Mouse (Mus musculus): ENCODE data around the gene Cd274. TPM values are rescaled to one million over a fixed set of nuclear protein-coding genes. Genes with fewer than 3 reads are reported as not detected.
"Not testable (repeated sequence)": the region's sequence is repeated elsewhere in the genome, so short reads cannot be mapped to it uniquely, and the experiment has no call there.

Cd274 gene
- polyA plus RNA-seq, 1 experiment from 2014 or later, result 1.0 TPM

DNA sequence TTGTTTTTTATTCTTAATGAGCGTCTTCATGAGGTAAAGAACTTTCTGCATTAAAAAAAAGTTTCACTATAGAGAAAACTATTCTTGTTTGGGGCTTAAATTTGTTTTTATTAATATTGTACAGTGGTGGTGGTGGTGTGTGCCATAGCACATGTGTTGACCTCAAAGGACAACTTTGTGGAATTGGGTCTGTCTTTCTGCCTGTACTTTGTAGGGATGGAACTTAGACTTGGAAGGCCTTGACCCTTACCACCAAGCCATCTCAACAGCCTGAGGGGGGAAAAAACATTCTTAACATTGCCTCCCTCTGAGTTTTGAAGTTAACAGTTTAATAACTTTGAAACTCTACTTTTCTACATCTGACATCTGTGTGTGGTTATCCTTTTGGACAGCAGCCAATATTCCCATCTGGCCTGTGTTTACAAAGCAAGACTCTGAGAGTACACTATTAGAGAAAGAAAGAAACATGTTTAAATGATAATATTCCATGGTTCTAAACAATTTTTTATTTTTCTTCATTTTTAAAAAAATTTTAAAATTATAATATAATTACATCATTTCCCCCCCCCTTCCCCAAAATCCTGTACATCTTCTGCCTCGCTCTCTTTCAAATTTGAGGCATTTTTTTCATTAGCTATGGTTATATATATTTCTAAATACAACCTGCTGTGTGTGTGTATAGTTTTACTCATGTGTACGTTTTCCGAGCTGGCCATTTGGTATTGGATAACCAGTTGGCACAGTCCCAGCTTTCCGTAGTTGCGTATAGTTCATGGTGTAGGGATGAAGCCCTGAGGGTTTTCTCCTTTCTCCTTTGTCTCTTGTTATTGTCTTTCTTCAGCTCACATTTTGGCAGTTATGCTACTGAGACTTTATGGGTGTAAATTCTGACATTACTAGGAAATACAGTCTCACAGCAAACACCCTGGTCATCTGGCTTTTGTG lies 45.5 kb downstream of the Cd274 start:
- 68% methylated on average over 6 of the region's 6 CpGs for WGBS (ENCODE audit: insufficient replicate concordance)
- no peak overlapping the region for H3K9ac ChIP-seq (ENCODE audit: low read depth, low read length)
- ATAC-seq (ENCODE audit: low read depth), result no peak
- no peaks in the 10 kb centered on the region for H3K9me3 ChIP-seq (replicated peaks; ENCODE audit: control insufficient read depth, low read length)
- H3K27me3 ChIP-seq (ENCODE audit: control insufficient read depth, insufficient read depth, low read depth, low read length), result no peaks in the 10 kb centered on the region
- H3K4me1 ChIP-seq (ENCODE audit: control insufficient read depth, low read depth, low read length), result no peaks in the 10 kb centered on the region
- H3K4me3 ChIP-seq (ENCODE audit: low read depth, low read length), result no peak overlapping the region
- H3K36me3 ChIP-seq (ENCODE audit: control insufficient read depth, insufficient read depth), result no peaks in the 10 kb centered on the region
- no peak overlapping the region for H3K27ac ChIP-seq (ENCODE audit: low read length)
- H3K4me2 ChIP-seq (ENCODE audit: low read depth, low read length), result no peak overlapping the region

DNA sequence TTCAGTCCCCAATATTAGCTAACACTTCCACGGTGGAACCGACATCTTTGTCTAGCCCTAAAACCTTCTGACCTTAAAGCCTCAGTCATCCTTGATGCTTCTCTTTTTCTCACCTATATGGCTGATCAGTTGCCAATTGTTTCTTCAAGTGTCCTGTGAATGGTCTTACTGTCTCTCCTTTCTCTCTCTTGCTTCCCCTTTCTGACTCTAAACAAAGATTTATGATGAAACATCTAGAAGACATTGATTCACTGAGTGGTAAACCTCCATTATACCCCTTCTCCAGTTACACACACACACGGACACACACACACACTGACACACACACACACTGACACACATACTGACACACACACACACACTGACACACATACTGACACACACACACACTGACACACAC lies 47.3 kb downstream of the Cd274 start:
- Histone ChIP-seq H3K36me3 (ENCODE audit: control insufficient read depth, insufficient read depth) (no peaks in the 10 kb centered on the region), H3K9ac (ENCODE audit: low read depth, low read length) (no peak overlapping the region), H3K4me1 (ENCODE audit: control insufficient read depth, low read depth, low read length) (peaks cover 6% of the 10 kb centered on the region), H3K4me3 (ENCODE audit: low read depth, low read length) (no peak overlapping the region), H3K9me3 (replicated peaks; ENCODE audit: control insufficient read depth, low read length) (no peaks in the 10 kb centered on the region), H3K27ac (ENCODE audit: low read length) (no peak overlapping the region), H3K27me3 (ENCODE audit: control insufficient read depth, insufficient read depth, low read depth, low read length) (no peaks in the 10 kb centered on the region), H3K4me2 (ENCODE audit: low read depth, low read length) (no peak overlapping the region)
- no peak for ATAC-seq (ENCODE audit: low read depth)
- 61% methylated on average over 3 of the region's 3 CpGs for WGBS (ENCODE audit: insufficient replicate concordance)

DNA sequence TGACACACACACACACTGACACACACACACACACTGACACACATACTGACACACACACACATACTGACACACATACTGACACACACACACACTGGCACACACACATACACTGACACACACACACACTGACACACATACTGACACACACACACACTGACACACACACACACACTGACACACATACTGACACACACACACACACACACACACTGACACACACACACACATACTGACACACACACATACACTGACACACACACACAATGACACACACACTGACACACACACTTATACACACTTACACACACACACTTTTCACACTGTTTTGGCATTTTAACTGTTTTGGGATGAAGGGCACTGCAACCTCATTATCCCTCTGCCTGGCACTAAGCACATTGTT lies 47.7 kb downstream of the Cd274 start:
- not testable (repeated sequence) for H3K27ac ChIP-seq (ENCODE audit: low read length); H3K4me1 ChIP-seq (ENCODE audit: control insufficient read depth, low read depth, low read length)

GRCm38 (mm10) chr19:29416393-29416902 lies 49.2 kb downstream of the Cd274 start:
- no peak for ATAC-seq (ENCODE audit: low read depth)
- Histone ChIP-seq H3K9ac (ENCODE audit: low read depth, low read length) (no peak overlapping the region), H3K36me3 (ENCODE audit: control insufficient read depth, insufficient read depth) (no peaks in the 10 kb centered on the region), H3K9me3 (replicated peaks; ENCODE audit: control insufficient read depth, low read length) (no peaks in the 10 kb centered on the region), H3K4me1 (ENCODE audit: control insufficient read depth, low read depth, low read length) (peaks cover 6% of the 10 kb centered on the region), H3K27me3 (ENCODE audit: control insufficient read depth, insufficient read depth, low read depth, low read length) (no peaks in the 10 kb centered on the region), H3K4me3 (ENCODE audit: low read depth, low read length) (no peak overlapping the region), H3K27ac (ENCODE audit: low read length) (no peak overlapping the region), H3K4me2 (ENCODE audit: low read depth, low read length) (no peak overlapping the region)
- 24% methylated on average over 3 of the region's 3 CpGs for WGBS (ENCODE audit: insufficient replicate concordance)

More for the DNA sequence above, 47.7 kb downstream of the Cd274 start:
- not testable (repeated sequence) for H3K9me3 ChIP-seq (replicated peaks; ENCODE audit: control insufficient read depth, low read length); H3K4me3 ChIP-seq (ENCODE audit: low read depth, low read length); ATAC-seq (ENCODE audit: low read depth); H3K4me2 ChIP-seq (ENCODE audit: low read depth, low read length); H3K9ac ChIP-seq (ENCODE audit: low read depth, low read length); H3K36me3 ChIP-seq (ENCODE audit: control insufficient read depth, insufficient read depth); H3K27me3 ChIP-seq (ENCODE audit: control insufficient read depth, insufficient read depth, low read depth, low read length)

GRCm38 (mm10) chr19:29417188-29417587 lies 49.9 kb downstream of the Cd274 start:
- Histone ChIP-seq H3K4me3 (ENCODE audit: low read depth, low read length) (no peak overlapping the region), H3K27ac (ENCODE audit: low read length) (no peak overlapping the region)
- no peak for ATAC-seq (ENCODE audit: low read depth)

DNA sequence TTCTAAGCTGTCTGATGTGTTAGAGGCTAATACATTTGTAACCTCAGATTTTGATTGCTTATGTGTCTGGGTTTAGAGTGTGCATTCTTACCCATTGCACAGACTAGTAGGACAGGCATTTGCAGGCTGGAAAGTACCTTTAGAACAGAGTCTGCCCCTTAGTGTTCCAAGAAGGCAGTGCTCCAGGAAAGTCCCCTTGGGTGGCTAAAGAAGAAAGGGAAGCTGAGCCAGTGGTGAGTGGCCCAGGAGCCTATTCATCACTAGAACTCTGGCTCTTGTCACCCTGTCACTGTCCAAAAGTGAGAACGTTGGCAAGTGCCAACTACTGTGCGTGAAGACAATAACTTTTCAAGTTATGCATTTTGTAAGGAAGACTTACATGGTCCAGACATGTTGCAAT lies 50.6 kb downstream of the Cd274 start:
- 16% methylated on average over 2 of the region's 2 CpGs for WGBS (ENCODE audit: insufficient replicate concordance)
- Histone ChIP-seq H3K36me3 (ENCODE audit: control insufficient read depth, insufficient read depth) (no peaks in the 10 kb centered on the region), H3K9ac (ENCODE audit: low read depth, low read length) (no peak overlapping the region), H3K4me2 (ENCODE audit: low read depth, low read length) (no peak overlapping the region), H3K27me3 (ENCODE audit: control insufficient read depth, insufficient read depth, low read depth, low read length) (no peaks in the 10 kb centered on the region), H3K4me3 (ENCODE audit: low read depth, low read length) (no peak overlapping the region), H3K4me1 (ENCODE audit: control insufficient read depth, low read depth, low read length) (peaks cover 6% of the 10 kb centered on the region), H3K27ac (ENCODE audit: low read length) (no peak overlapping the region), H3K9me3 (replicated peaks; ENCODE audit: control insufficient read depth, low read length) (no peaks in the 10 kb centered on the region)
- ATAC-seq (ENCODE audit: low read depth), result no peak

More at GRCm38 (mm10) chr19:29417188-29417587, 49.9 kb downstream of the Cd274 start:
- Histone ChIP-seq H3K9me3 (replicated peaks; ENCODE audit: control insufficient read depth, low read length) (no peaks in the 10 kb centered on the region), H3K36me3 (ENCODE audit: control insufficient read depth, insufficient read depth) (no peaks in the 10 kb centered on the region), H3K9ac (ENCODE audit: low read depth, low read length) (no peak overlapping the region), H3K4me2 (ENCODE audit: low read depth, low read length) (no peak overlapping the region), H3K27me3 (ENCODE audit: control insufficient read depth, insufficient read depth, low read depth, low read length) (no peaks in the 10 kb centered on the region), H3K4me1 (ENCODE audit: control insufficient read depth, low read depth, low read length) (peaks cover 6% of the 10 kb centered on the region)
- 20% methylated on average over 2 of the region's 2 CpGs for whole genome bisulfite sequencing (ENCODE audit: insufficient replicate concordance)

- no peaks in the 10 kb centered on the region for H3K27me3 ChIP-seq (ENCODE audit: control insufficient read depth, insufficient read depth, low read depth, low read length)
- 4% methylated on average over 9 of the region's 9 CpGs for WGBS (ENCODE audit: insufficient replicate concordance)
- no peak overlapping the region for H3K9ac ChIP-seq (ENCODE audit: low read depth, low read length)
- peak overlapping the region; percentile 6; the same call in 1 of the 2 replicates for H3K4me2 ChIP-seq (ENCODE audit: low read depth, low read length)
- peak; percentile 68 for ATAC-seq (ENCODE audit: low read depth)
- no peaks in the 10 kb centered on the region for H3K36me3 ChIP-seq (ENCODE audit: control insufficient read depth, insufficient read depth)
- no peaks in the 10 kb centered on the region for H3K9me3 ChIP-seq (replicated peaks; ENCODE audit: control insufficient read depth, low read length)
- H3K4me1 ChIP-seq (ENCODE audit: control insufficient read depth, low read depth, low read length), result peaks cover 6% of the 10 kb centered on the region
- no peak overlapping the region for H3K4me3 ChIP-seq (ENCODE audit: low read depth, low read length)
- H3K27ac ChIP-seq (ENCODE audit: low read length), result peak overlapping the region; percentile 40
These were observed 51.4 kb downstream of the Cd274 start for GRCm38 (mm10) chr19:29418661-29419115.

- 8% methylated on average over 3 of the region's 3 CpGs for WGBS (ENCODE audit: insufficient replicate concordance)
- Histone ChIP-seq H3K4me3 (ENCODE audit: low read depth, low read length) (no peak overlapping the region), H3K4me1 (ENCODE audit: control insufficient read depth, low read depth, low read length) (peaks cover 6% of the 10 kb centered on the region), H3K9ac (ENCODE audit: low read depth, low read length) (no peak overlapping the region), H3K9me3 (replicated peaks; ENCODE audit: control insufficient read depth, low read length) (no peaks in the 10 kb centered on the region), H3K4me2 (ENCODE audit: low read depth, low read length) (no peak overlapping the region), H3K27ac (ENCODE audit: low read length) (peak overlapping the region; percentile 56; the same call in 1 of the 2 replicates), H3K36me3 (ENCODE audit: control insufficient read depth, insufficient read depth) (no peaks in the 10 kb centered on the region), H3K27me3 (ENCODE audit: control insufficient read depth, insufficient read depth, low read depth, low read length) (no peaks in the 10 kb centered on the region)
- ATAC-seq (ENCODE audit: low read depth), result no peak
These were observed 52.3 kb downstream of the Cd274 start for GRCm38 (mm10) chr19:29419506-29419905.

DNA sequence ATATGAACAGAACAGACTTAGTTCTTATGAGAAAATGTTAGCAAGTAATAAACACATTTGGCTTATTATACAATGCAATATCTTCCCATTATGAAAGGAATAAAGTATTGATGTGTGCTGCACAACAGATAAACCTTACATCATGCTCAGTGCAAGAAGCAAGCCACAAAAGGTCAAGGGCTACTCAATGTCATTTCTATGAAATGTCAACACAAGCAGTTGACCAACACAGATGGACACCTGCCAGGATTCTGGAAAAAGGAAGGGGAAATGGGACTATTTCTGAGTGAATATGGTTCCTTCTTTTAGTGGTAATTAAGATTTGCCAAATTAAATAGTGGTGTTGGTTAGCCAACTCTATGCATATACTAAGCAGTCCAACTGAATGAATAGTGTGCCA lies 52.7 kb downstream of the Cd274 start:
- Histone ChIP-seq H3K4me2 (ENCODE audit: low read depth, low read length) (no peak overlapping the region), H3K27me3 (ENCODE audit: control insufficient read depth, insufficient read depth, low read depth, low read length) (no peaks in the 10 kb centered on the region), H3K4me3 (ENCODE audit: low read depth, low read length) (no peak overlapping the region), H3K9ac (ENCODE audit: low read depth, low read length) (no peak overlapping the region), H3K4me1 (ENCODE audit: control insufficient read depth, low read depth, low read length) (peaks cover 6% of the 10 kb centered on the region), H3K9me3 (replicated peaks; ENCODE audit: control insufficient read depth, low read length) (no peaks in the 10 kb centered on the region), H3K36me3 (ENCODE audit: control insufficient read depth, insufficient read depth) (no peaks in the 10 kb centered on the region), H3K27ac (ENCODE audit: low read length) (no peak overlapping the region)
- peak; percentile 50; the same call in 1 of the 2 replicates for ATAC-seq (ENCODE audit: low read depth)

Measured in liver, embryonic 16.5 days (tissue).